Mouse (Mus musculus): ENCODE data around the gene Dock8.

DNA sequence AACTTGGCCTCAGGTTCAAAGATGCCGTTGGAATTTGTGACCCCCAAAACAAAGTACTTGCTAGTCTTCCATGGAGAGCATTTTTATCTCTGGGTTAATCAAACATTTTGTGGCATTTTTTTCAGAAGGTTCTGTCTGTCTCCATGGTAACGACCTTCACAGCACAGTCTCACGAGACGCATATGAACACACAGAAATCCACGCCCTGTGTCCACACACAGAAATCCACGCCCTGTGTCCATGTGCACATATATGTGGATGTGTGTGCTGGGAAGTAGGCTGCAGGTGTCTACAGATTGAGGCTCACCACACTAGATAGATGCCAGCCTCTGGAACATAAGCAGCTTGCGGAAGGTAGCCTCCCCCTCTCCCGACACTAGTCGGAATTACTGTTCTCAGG lies 66.9 kb downstream of the Dock8 start:
- TF ChIP-seq CTCF (conservative IDR thresholded peaks at IDR 0.05; ENCODE audit: insufficient read depth, insufficient read length, low read depth, low read length) (no peak), POLR2A (IDR thresholded peaks at IDR 0.05; ENCODE audit: low read depth, low read length) (no peak)
